Mouse (Mus musculus): Measurements from ENCODE around the gene Fam131c.

The Fam131c gene

GRCm38 (mm10) chr4:141432666-141433065 is 64.6 kb downstream of the Fam131c start:
- DNase-seq (ENCODE audit: extremely low read depth, low read depth, low spot score), result no peak

- DNase-seq (ENCODE audit: extremely low read depth, low read depth, low spot score), result no peak
Observed at GRCm38 (mm10) chr4:141433191-141433590, 65.2 kb downstream of the Fam131c start.

Measured in fat pad, adult 2 months (tissue).